Mouse (Mus musculus) kidney, adult 18-20 months (tissue): ENCODE measurements around the gene Gm17332.
"Not testable (repeated sequence)": the region's sequence is repeated elsewhere in the genome, so short reads cannot be mapped to it uniquely, and the experiment has no call there.

Source experiments
- DNase-seq: peaks from one replicate; pipeline ENCODE4 v3.0.0; 2021

Gene Gm17332

DNA sequence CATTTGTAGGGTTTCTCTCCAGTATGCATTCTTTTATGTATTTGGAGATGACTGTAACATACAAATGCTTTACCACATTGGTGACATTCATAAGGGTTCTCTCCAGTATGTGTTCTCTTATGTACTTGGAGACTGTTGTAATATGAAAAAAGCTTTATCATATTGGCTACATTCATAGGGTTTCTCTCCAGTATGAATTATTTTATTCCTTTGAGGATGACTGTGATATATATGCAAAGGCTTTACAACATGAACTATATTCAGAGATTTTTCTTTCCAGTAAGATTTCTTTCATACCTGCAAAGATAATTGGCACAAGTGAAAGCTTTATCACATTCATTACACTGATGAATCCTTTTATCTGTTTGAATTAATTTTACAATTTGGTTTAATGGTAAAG is at the start of gene Gm17332:
Gene Gm17332 (minus strand): TSS at position 101 of the 400 bp plus-strand sequence.
- DNase-seq = no peak

DNA sequence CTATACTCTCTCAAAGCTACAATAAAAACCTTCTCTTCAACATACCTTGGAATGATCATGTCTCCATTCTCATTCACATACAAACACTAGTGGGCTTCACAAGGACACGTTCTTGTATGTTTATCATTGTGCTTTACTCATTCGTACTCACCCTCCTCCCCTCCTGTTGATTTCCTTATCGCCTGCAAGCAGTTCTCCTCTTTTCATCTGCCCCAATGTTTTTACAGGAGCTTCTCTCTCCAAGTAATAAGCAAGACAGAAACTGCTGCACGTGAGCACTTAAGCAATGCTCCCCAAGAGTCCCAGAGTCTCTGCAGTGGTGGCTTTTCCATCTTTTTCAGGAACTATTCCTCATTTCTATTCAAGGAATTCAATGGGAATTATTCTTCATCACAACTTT is 47.7 kb upstream of the Gm17332 start:
- no peak for DNase-seq

DNA sequence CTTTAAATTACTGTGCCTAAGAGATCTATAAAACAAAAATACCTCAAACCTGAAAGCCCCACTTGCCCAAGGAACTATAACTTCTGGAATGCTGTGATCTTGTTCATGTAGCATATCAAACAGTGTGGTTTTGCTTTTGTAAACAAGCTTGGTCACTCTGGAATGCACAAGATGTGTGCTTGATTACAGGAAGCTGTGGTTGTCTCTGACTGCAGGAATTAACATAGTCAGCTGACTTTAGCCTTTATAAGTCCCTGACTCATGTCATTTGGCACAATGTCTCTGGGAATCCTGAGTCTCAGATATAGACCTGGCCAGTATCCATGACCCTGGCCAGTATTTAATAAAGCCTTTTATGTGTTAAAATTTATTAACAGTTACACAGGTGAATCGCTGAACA is 43.1 kb upstream of the Gm17332 start:
- DNase-seq = no peak

- no peak for DNase-seq
Measured at GRCm38 (mm10) chr11:31218009-31218408, 35.7 kb upstream of the Gm17332 start.

DNA sequence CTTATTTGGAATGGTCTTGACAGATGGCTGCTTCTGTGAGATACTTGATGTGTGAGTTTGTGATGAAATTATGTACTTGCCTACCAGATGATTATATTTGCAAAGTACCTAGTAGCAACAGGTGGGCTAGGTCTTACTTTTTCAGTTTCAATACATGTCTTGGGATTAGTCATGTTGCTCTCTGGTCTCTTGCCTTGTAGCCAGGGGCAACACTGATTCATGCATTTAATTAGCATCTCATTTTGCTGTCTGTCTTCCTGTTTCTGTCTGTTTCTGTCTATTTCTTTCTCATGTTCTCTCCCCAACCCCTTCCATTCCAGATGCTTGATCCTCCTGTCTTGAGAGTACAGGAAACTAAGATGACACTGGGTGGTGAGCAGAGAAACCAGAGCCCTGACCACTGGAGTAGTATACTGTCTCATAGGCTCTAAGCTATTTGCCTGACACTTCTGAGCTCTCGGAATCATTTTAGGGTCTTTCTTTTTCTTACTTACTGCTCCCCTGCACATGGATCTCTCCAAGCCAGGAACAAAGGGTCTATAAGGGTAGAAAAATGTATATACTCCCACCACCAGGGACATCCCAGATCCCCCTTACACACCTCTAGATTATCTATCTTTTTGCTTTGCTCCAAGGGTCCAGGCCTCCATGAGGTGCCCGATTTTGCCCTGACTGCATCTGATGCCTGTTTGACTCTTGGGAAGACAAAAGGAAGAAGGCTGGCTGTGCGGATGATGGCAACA is 13.5 kb upstream of the Gm17332 start:
- DNase-seq = no peak

DNA sequence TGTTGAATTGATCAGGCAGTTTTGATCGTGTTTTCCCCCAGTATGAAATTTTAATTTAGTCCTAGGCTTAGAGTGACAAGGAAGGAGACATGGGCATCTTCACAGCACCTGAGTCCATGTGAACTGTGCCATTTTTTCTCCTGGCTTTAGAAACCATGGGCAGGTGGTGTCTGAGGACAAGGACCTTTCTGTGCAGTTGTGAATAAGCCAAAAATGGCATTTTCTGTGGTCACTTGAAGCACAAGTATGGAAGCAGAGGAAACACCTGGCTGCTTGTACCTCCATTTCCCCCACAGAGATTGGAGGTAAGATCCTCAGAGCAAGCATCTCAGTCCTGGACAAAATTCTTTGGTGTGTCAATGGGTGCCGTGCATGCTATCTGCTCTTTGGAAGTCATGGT is 12.5 kb upstream of the Gm17332 start:
- no peak for DNase-seq

DNA sequence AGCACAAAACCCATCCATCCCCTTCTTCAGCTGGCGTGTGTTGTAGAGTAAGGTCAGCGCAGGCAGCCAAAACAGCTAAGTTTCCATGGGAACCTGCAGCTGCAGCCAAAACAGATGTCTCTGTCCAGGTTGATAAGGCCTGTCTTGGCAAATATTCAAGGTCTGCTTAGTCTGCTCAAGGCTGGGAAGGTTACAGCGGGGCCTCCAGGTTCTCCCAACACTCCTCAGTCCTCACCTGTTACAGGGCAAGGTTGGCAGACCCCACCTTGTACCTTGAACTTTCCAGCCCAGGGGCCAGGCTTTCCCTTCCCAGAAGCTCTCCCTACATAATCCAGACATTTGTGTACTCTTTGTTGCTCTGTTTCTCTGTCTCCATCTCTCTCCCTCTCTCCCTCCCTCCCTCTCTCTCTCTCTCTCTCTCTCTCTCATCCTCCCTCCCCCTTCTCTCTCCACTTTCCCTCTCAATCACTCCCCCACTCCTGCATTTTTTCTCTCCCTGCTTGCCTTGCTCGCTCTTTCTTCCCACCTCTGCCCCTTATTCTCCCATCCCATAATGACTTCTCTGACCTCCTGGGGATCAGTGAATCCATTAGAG is 12.1 kb downstream of the Gm17332 start:
- DNase-seq = no peak

GRCm38 (mm10) chr11:31169161-31170051 is 12.9 kb downstream of the Gm17332 start:
- DNase-seq = peak; percentile 14

GRCm38 (mm10) chr11:31168831-31169160 is 13.5 kb downstream of the Gm17332 start:
- DNase-seq = no peak

GRCm38 (mm10) chr11:31157021-31157420 is 25.2 kb downstream of the Gm17332 start:
- DNase-seq = no peak

- DNase-seq = not testable (repeated sequence)
Measured at GRCm38 (mm10) chr11:31138394-31138793, 43.9 kb downstream of the Gm17332 start.

DNA sequence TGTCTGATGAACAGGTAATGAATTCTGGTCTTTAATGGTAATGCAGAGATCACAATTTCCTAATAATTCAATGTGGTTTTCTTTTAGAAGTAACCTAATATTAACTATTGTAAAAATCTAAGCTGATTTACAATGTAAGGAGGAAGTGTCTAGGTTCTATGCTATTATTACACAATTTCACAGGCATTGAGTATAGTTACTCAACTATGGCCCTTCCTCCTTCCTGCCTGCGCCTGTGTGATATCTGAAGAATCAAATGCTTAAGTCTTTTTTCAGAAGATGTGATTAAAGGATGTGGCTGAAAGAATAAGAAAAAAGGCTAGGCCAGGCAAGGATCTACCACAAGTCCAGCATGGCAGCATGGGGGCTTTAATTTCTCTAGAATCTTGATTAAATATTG is 47.4 kb downstream of the Gm17332 start:
- DNase-seq = not testable (repeated sequence)

GRCm38 (mm10) chr11:31133726-31134125 is 48.5 kb downstream of the Gm17332 start:
- DNase-seq = not testable (repeated sequence)
